ENCODE assay signal across 8 mouse cellular contexts in the genomic region with DNA sequence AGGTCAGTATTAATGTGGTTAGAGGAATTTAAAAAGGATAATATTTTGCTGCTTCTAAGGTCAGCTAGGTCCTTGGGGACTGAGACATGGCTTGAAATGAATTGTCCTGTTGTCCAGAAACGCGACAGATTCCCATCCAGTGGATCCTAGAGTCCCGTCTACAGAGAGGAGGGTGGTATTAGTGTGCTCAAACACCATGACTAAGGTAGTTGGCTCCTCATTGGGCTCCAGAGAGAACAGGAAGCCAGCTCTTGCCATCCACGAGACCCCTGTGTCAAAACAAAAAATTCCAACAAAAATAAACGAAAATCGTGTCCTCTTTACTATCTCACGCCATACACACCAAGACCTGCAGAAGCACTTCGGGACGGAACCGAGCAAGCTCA. TPM values are rescaled to one million over a fixed set of nuclear protein-coding genes. Genes with fewer than 3 reads are reported as not detected.
DNase-seq lines count a peak whose midpoint lies in the region; ATAC-seq and TF ChIP-seq lines count a peak whose summit lies in the region.

No protein-coding gene starts in this region.

- no peaks in the 10 kb centered on the region for H3K27me3 ChIP-seq in kidney, embryonic 16.5 days (ENCODE audit: insufficient read depth, low read length)
- no peaks in the 10 kb centered on the region for H3K27me3 ChIP-seq in hindbrain, embryonic 11.5 days (ENCODE audit: control insufficient read depth, insufficient read depth, low read length)

- H3K9ac ChIP-seq in kidney, embryonic 16.5 days (replicated peaks; ENCODE audit: low read length): peak overlapping the region; percentile 97
- H3K9ac ChIP-seq in hindbrain, embryonic 11.5 days (ENCODE audit: low read depth, low read length): peak overlapping the region; percentile 93

- WGBS in kidney, embryonic 16.5 days: 0% methylated on average over 10 of the region's 10 CpGs
- WGBS in hindbrain, embryonic 11.5 days: under 1% methylated on average over 10 of the region's 10 CpGs

- TF ChIP-seq POLR2A in bone marrow macrophage, adult 2 months (IDR thresholded peaks at IDR 0.05; ENCODE audit: borderline replicate concordance, low read depth, low read length): no peak

- no peak for DNase-seq in kidney, postnatal 10 days
- no peak for DNase-seq in hindbrain, embryonic 11.5 days (ENCODE audit: low spot score)
- DNase-seq in spleen, postnatal 10 days (ENCODE audit: low spot score in 2 of 2): no peak
- no peak for DNase-seq in cerebellum, adult 9-11 months
- DNase-seq in right cerebral cortex, adult 18-20 months: no peak

- H3K4me2 ChIP-seq in kidney, embryonic 16.5 days (replicated peaks; ENCODE audit: low read depth, low read length): peak overlapping the region; percentile 87
- H3K4me2 ChIP-seq in hindbrain, embryonic 11.5 days (replicated peaks; ENCODE audit: low read depth, low read length): peak overlapping the region; percentile 54

- peak overlapping the region; percentile 88 for H3K27ac ChIP-seq in kidney, embryonic 16.5 days (ENCODE audit: low read length)
- peak overlapping the region; percentile 63 for H3K27ac ChIP-seq in bone marrow macrophage, adult 2 months (ENCODE audit: insufficient read depth, low read depth, low read length)
- peak overlapping the region; percentile 37 for H3K27ac ChIP-seq in hindbrain, embryonic 11.5 days (ENCODE audit: low read depth, low read length)

- no peaks in the 10 kb centered on the region for H3K9me3 ChIP-seq in kidney, embryonic 16.5 days (ENCODE audit: low read length)
- H3K9me3 ChIP-seq in hindbrain, embryonic 11.5 days (ENCODE audit: control insufficient read depth, low read length): no peaks in the 10 kb centered on the region

- H3K4me1 ChIP-seq in kidney, embryonic 16.5 days (ENCODE audit: insufficient read depth, low read length): peaks cover 20% of the 10 kb centered on the region
- peaks cover 26% of the 10 kb centered on the region for H3K4me1 ChIP-seq in bone marrow macrophage, adult 2 months (ENCODE audit: control insufficient read depth, insufficient read depth, low read length)
- H3K4me1 ChIP-seq in hindbrain, embryonic 11.5 days (replicated peaks; ENCODE audit: control insufficient read depth, insufficient read depth, low read length): peaks cover 5% of the 10 kb centered on the region

- TF ChIP-seq CTCF in bone marrow macrophage, adult 2 months (IDR thresholded peaks at IDR 0.05; ENCODE audit: low read depth, low read length): no peak

- H3K36me3 ChIP-seq in kidney, embryonic 16.5 days (ENCODE audit: insufficient read depth, low read length): 0 out of 2 replicates have a peak, but pooled peaks cover 5% of the 10 kb centered on the region
- no peaks in the 10 kb centered on the region for H3K36me3 ChIP-seq in hindbrain, embryonic 11.5 days (ENCODE audit: control insufficient read depth, insufficient read depth, low read length)

- ATAC-seq in kidney, embryonic 16.5 days (ENCODE audit: low FRiP score, low TSS enrichment): peak; percentile 47; the same call in 1 of the 2 replicates
- ATAC-seq in hindbrain, embryonic 11.5 days (ENCODE audit: low FRiP score): peak; percentile 55
- peak; percentile 29 for ATAC-seq in megakaryocyte progenitor cell, adult 5-6 weeks (replicated peaks; ENCODE audit: poor library complexity)

- peak overlapping the region; percentile 97 for H3K4me3 ChIP-seq in kidney, embryonic 16.5 days (ENCODE audit: low read length)
- peak overlapping the region; percentile 77 for H3K4me3 ChIP-seq in bone marrow macrophage, adult 2 months (ENCODE audit: insufficient read depth, low read length)
- H3K4me3 ChIP-seq in hindbrain, embryonic 11.5 days (ENCODE audit: low read depth, low read length): peak overlapping the region; percentile 95

RNA-seq across cellular contexts. Expression of a gene that starts 4.9 kb away (rescaled TPM):
- polyA plus RNA-seq in kidney, embryonic 16.5 days (2015; fragmentation: Nextera tagmentation; extraction: Ambion mirVana): 33.4 and 35.1 TPM in 2 replicates
- 30.3 and 33.4 TPM in 2 replicates for polyA plus RNA-seq in bone marrow macrophage, adult 2 months (2012; ENCODE audit: insufficient read depth, insufficient read length, missing spikeins)
- 28.7 and 29.9 TPM in 2 replicates for polyA plus RNA-seq in hindbrain, embryonic 11.5 days (2014; fragmentation: Nextera tagmentation; extraction: Ambion mirVana)
- total RNA-seq in megakaryocyte progenitor cell, adult 5-6 weeks (2015): 61.7 and 64.2 TPM in 2 replicates
- total RNA-seq in megakaryocyte progenitor cell, adult 5-6 weeks (2017): 75.6 and 75.9 TPM in 2 replicates

RNA-seq across cellular contexts. Expression of a gene that starts 33.6 kb away (rescaled TPM):
- polyA plus RNA-seq in kidney, embryonic 16.5 days (2015; fragmentation: Nextera tagmentation; extraction: Ambion mirVana): 72.2 and 77.6 TPM in 2 replicates
- 87.1 and 111 TPM in 2 replicates for polyA plus RNA-seq in bone marrow macrophage, adult 2 months (2012; ENCODE audit: insufficient read depth, insufficient read length, missing spikeins)
- 75.3 and 76.0 TPM in 2 replicates for polyA plus RNA-seq in hindbrain, embryonic 11.5 days (2014; fragmentation: Nextera tagmentation; extraction: Ambion mirVana)
- 48.9 and 54.6 TPM in 2 replicates for total RNA-seq in megakaryocyte progenitor cell, adult 5-6 weeks (2015)
- total RNA-seq in megakaryocyte progenitor cell, adult 5-6 weeks (2017): 91.9 and 103 TPM in 2 replicates

RNA-seq across cellular contexts. Expression of a gene that starts 33.7 kb away (rescaled TPM):
- 30.2 and 34.1 TPM in 2 replicates for polyA plus RNA-seq in kidney, embryonic 16.5 days (2015; fragmentation: Nextera tagmentation; extraction: Ambion mirVana)
- 12.3 and 12.7 TPM in 2 replicates for polyA plus RNA-seq in bone marrow macrophage, adult 2 months (2012; ENCODE audit: insufficient read depth, insufficient read length, missing spikeins)
- 29.1 and 29.9 TPM in 2 replicates for polyA plus RNA-seq in hindbrain, embryonic 11.5 days (2014; fragmentation: Nextera tagmentation; extraction: Ambion mirVana)
- 15.3 and 17.0 TPM in 2 replicates for total RNA-seq in megakaryocyte progenitor cell, adult 5-6 weeks (2015)
- 37.7 and 42.0 TPM in 2 replicates for total RNA-seq in megakaryocyte progenitor cell, adult 5-6 weeks (2017)

RNA-seq across cellular contexts. Expression of a gene that starts 50.2 kb away (rescaled TPM):
- polyA plus RNA-seq in kidney, embryonic 16.5 days (2015; fragmentation: Nextera tagmentation; extraction: Ambion mirVana): 32.6 and 33.2 TPM in 2 replicates
- 22.3 and 25.4 TPM in 2 replicates for polyA plus RNA-seq in bone marrow macrophage, adult 2 months (2012; ENCODE audit: insufficient read depth, insufficient read length, missing spikeins)
- 26.2 and 28.6 TPM in 2 replicates for polyA plus RNA-seq in hindbrain, embryonic 11.5 days (2014; fragmentation: Nextera tagmentation; extraction: Ambion mirVana)
- total RNA-seq in megakaryocyte progenitor cell, adult 5-6 weeks (2015): 16.0 and 20.1 TPM in 2 replicates
- 16.2 and 28.2 TPM in 2 replicates for total RNA-seq in megakaryocyte progenitor cell, adult 5-6 weeks (2017)

Comparison
In these comparisons a context has a peak if more than half of its experiments do, and no peak if none do; other contexts are left out.
1. H3K27ac ChIP-seq: peak in every context shown above with its lines; median percentile 88 in kidney, embryonic 16.5 days; 63 in bone marrow macrophage, adult 2 months; 37 in hindbrain, embryonic 11.5 days.